Mouse (Mus musculus) erythroblast, embryonic 14.5 days (primary cell): ENCODE measurements around the gene Clgn.

ENCODE experiments used
- GATA1 ChIP-seq: IDR thresholded peaks from 2 replicates; pipeline ENCODE4 v1.6.1; 2012; ENCODE audit warnings: low read length, inconsistent platforms, mixed read lengths
- TAL1 ChIP-seq: IDR thresholded peaks from 3 replicates; pipeline ENCODE4 v1.6.1; 2012; ENCODE audit warnings: low read length, inconsistent platforms, mixed read lengths

GRCm38 (mm10) chr8:83418805-83419516 is 29.3 kb downstream of the Clgn start:
- TF ChIP-seq GATA1 (no peak), TAL1 (no peak)
